Mouse (Mus musculus): ENCODE measurements around the gene Epha3. TPM values are rescaled to one million over a fixed set of nuclear protein-coding genes. Genes with fewer than 3 reads are reported as not detected.

Epha3 gene
- polyA plus RNA-seq (2012; rRNA removed) = 22.5 and 30.1 TPM in 2 replicates

GRCm38 (mm10) chr16:63863913-63864330, at the start of gene Epha3:
TSS of gene Epha3 (minus strand) at chr16:63864175.

Measured in central nervous system, embryonic 14 days (tissue).